Mouse (Mus musculus) liver, embryonic 13.5 days (tissue): ENCODE data around the gene Ier3. TPM values are rescaled to one million over a fixed set of nuclear protein-coding genes. Genes with fewer than 3 reads are reported as not detected.

Experiments
- ATAC-seq: fragments of 200-750 bp; cut with Nextera tagmentation; 2 replicates; pipeline ENCODE4 v1.8.0; 2017; ENCODE audit warnings: low read depth, mild to moderate bottlenecking, moderate number of reproducible peaks, moderate library complexity
- DNase-seq: peaks from one replicate; pipeline ENCODE4 v3.0.0; 2022
- H3K27ac ChIP-seq: fragments of 300-500 bp; sonication (generic); 2 replicates; pipeline ENCODE4 v1.5.1; 2015; ENCODE audit warnings: moderate library complexity, mild to moderate bottlenecking, inconsistent platforms
- H3K27me3 ChIP-seq: fragments of 300-500 bp; sonication (generic); 2 replicates; pipeline ENCODE4 v1.6.1; 2015; ENCODE audit warnings: mild to moderate bottlenecking, inconsistent platforms
- H3K36me3 ChIP-seq: fragments of 300-500 bp; sonication (generic); 2 replicates; pipeline ENCODE4 v1.6.1; 2015; ENCODE audit warnings: mild to moderate bottlenecking, inconsistent platforms
- H3K4me1 ChIP-seq: fragments of 300-500 bp; sonication (generic); replicated peaks from 2 replicates; pipeline ENCODE4 v1.6.1; 2015; ENCODE audit warnings: inconsistent platforms
- H3K4me2 ChIP-seq: fragments of 300-500 bp; sonication (generic); 2 replicates; pipeline ENCODE4 v1.6.1; 2015; ENCODE audit warnings: inconsistent platforms, mild to moderate bottlenecking, moderate library complexity
- H3K4me3 ChIP-seq: fragments of 300-500 bp; sonication (generic); replicated peaks from 2 replicates; pipeline ENCODE4 v1.5.1; 2015; ENCODE audit warnings: mild to moderate bottlenecking, inconsistent platforms
- H3K9ac ChIP-seq: fragments of 300-500 bp; sonication (generic); 2 replicates; pipeline ENCODE4 v1.6.1; 2015; ENCODE audit warnings: mild to moderate bottlenecking, inconsistent platforms
- H3K9me3 ChIP-seq: fragments of 300-500 bp; sonication (generic); replicated peaks from 2 replicates; pipeline ENCODE4 v1.6.1; 2016; ENCODE audit warnings: inconsistent platforms
- WGBS: fragments of 180-500 bp; shearing (Covaris S2); methylation state at CpG from one replicate; pipeline ENCODE4 v1.1.7; 2015; ENCODE audit not compliant: insufficient replicate concordance; 5-methylcytosine and 5-hydroxymethylcytosine counted together
- polyA plus RNA-seq: library from polyadenylated mRNA; unstranded; fragments of >200 nt; fragmentation: Nextera tagmentation; extraction: Ambion mirVana; gene quantifications from 2 replicates; pipeline ENCODE4 v1.2.1, GENCODE M21; 2015

The Ier3 gene
- polyA plus RNA-seq, 1 experiment from 2014 or later: 21.6 TPM

- H3K4me3 ChIP-seq: no peak overlapping the region
- H3K4me1 ChIP-seq: peaks cover 29% of the 10 kb centered on the region
- H3K9ac ChIP-seq: no peak overlapping the region
- no peak overlapping the region for H3K4me2 ChIP-seq
- no peaks in the 10 kb centered on the region for H3K36me3 ChIP-seq
- H3K9me3 ChIP-seq: no peaks in the 10 kb centered on the region
- DNase-seq: no peak
- WGBS: 43% methylated on average over 3 of the region's 3 CpGs
- H3K27ac ChIP-seq: no peak overlapping the region
- ATAC-seq: no peak
- 0 out of 2 replicates have a peak, but pooled peaks cover 3% of the 10 kb centered on the region for H3K27me3 ChIP-seq
Observed at GRCm38 (mm10) chr17:35788025-35788424, 33.5 kb upstream of the Ier3 start.

DNA sequence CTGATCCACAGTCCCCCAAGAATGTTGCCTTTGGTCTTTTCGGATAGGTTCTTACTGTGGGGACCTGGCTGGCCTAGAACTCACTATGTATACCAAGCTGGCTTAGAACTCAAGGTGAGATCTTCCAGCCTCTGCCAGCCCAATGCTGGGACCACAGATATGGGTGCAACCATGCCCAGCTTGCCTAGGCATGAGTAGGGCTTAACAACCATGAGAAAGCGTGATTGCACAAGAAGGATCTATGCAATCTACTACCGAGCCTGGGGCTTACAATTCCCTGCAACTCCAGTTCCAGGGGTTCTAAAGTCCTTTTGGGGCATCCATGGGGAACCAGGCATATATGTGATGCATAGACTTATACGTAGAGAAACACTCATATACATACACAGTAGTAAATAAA is 30.6 kb upstream of the Ier3 start:
- no peaks in the 10 kb centered on the region for H3K9me3 ChIP-seq
- ATAC-seq: no peak
- DNase-seq: no peak
- H3K4me2 ChIP-seq: no peak overlapping the region
- H3K4me3 ChIP-seq: no peak overlapping the region
- WGBS: 74% methylated on average over 4 of the region's 4 CpGs
- 0 out of 2 replicates have a peak, but pooled peaks cover 3% of the 10 kb centered on the region for H3K27me3 ChIP-seq
- no peak overlapping the region for H3K27ac ChIP-seq
- H3K36me3 ChIP-seq: no peaks in the 10 kb centered on the region
- H3K9ac ChIP-seq: no peak overlapping the region
- peaks cover 24% of the 10 kb centered on the region for H3K4me1 ChIP-seq

DNA sequence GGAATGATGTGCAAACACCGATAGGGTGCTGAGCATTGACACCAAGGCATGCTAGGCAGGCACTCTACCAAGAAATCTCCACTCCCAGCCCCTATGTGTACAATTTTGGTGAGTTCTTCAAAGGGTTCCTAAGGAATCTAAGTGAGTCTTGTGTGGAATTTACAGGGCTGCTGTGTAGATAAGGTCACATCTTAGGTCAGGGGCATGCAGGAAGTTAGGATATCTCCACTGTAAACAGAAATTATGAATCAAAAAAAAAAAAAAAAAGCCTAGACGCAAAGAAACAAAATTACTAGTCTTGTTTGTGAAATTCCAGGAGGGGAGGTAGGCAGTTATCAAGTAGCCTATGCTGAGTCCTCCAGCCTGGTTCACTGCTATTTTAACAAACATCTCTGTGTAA is 28.6 kb upstream of the Ier3 start:
- Histone ChIP-seq H3K4me3 (no peak overlapping the region), H3K27me3 (0 out of 2 replicates have a peak, but pooled peaks cover 3% of the 10 kb centered on the region), H3K9me3 (no peaks in the 10 kb centered on the region), H3K4me2 (no peak overlapping the region), H3K36me3 (no peaks in the 10 kb centered on the region), H3K4me1 (peaks cover 31% of the 10 kb centered on the region), H3K9ac (no peak overlapping the region), H3K27ac (0 out of 2 replicates have a peak overlapping the region, but pooled peaks have one; percentile 3)
- ATAC-seq: no peak
- 44% methylated on average over 2 of the region's 2 CpGs for WGBS
- no peak for DNase-seq

- Histone ChIP-seq H3K36me3 (no peaks in the 10 kb centered on the region), H3K4me1 (peaks cover 31% of the 10 kb centered on the region), H3K27me3 (no peaks in the 10 kb centered on the region), H3K9ac (0 out of 2 replicates have a peak overlapping the region, but pooled peaks have one; percentile 17), H3K27ac (peak overlapping the region; percentile 58), H3K9me3 (no peaks in the 10 kb centered on the region), H3K4me3 (no peak overlapping the region), H3K4me2 (no peak overlapping the region)
- DNase-seq (no peak), ATAC-seq (peak; percentile 73)
- 7% methylated on average over 2 of the region's 2 CpGs for WGBS
Observed at GRCm38 (mm10) chr17:35795099-35795498, 26.4 kb upstream of the Ier3 start.

- peaks cover 31% of the 10 kb centered on the region for H3K4me1 ChIP-seq
- H3K9me3 ChIP-seq: no peaks in the 10 kb centered on the region
- no peaks in the 10 kb centered on the region for H3K27me3 ChIP-seq
- peak overlapping the region; percentile 47; the same call in 1 of the 2 replicates for H3K27ac ChIP-seq
- H3K36me3 ChIP-seq: no peaks in the 10 kb centered on the region
- H3K9ac ChIP-seq: 0 out of 2 replicates have a peak overlapping the region, but pooled peaks have one; percentile 17
- WGBS: 66% methylated on average over 6 of the region's 6 CpGs
- ATAC-seq (no peak), DNase-seq (no peak)
- no peak overlapping the region for H3K4me2 ChIP-seq
- H3K4me3 ChIP-seq: no peak overlapping the region
Observed at GRCm38 (mm10) chr17:35795656-35796055, 25.8 kb upstream of the Ier3 start.

DNA sequence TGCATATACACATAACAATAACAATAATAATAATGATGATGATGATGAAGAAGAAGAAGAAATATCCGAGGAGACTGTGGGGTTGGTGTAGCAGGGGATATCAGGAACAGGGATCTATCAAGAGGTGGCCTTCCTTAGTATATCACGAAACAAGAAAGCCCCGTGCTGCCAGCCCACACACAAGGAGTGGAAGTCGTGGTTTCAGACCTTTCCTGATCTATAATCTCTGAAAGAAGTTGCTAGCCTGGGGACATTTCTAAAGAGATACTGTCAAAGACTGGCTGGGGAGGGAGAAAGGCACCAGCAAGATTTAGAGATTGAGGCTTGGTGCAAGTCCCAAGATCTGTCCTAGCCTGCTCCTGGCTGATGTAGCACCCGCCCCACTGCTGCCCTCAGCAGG is 24.6 kb upstream of the Ier3 start:
- DNase-seq: no peak
- H3K36me3 ChIP-seq: no peaks in the 10 kb centered on the region
- peaks cover 34% of the 10 kb centered on the region for H3K4me1 ChIP-seq
- H3K4me2 ChIP-seq: no peak overlapping the region
- H3K4me3 ChIP-seq: no peak overlapping the region
- no peaks in the 10 kb centered on the region for H3K27me3 ChIP-seq
- no peaks in the 10 kb centered on the region for H3K9me3 ChIP-seq
- no peak overlapping the region for H3K9ac ChIP-seq
- 16% methylated on average over 5 of the region's 5 CpGs for WGBS
- peak overlapping the region; percentile 0; the same call in 1 of the 2 replicates for H3K27ac ChIP-seq
- no peak for ATAC-seq

DNA sequence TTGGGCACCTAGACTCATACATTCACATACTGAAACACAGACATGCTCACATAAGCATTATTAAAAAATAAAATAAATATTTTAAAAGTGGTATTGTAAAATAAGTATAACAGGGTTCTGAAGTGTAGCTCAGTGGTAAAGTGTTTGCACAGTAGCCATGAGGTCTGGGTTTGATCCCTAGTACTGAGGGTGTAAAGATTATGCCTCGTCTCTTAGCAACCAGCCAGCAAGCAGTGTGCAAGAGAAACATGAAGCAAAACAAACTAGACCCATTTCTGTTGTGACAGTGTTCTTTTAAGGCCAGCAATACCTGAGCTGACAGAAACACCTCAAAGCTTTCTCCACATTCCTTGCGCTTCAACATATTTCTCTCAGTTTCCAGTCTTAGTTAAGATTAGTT is 20.6 kb upstream of the Ier3 start:
- H3K36me3 ChIP-seq: no peaks in the 10 kb centered on the region
- no peaks in the 10 kb centered on the region for H3K27me3 ChIP-seq
- no peaks in the 10 kb centered on the region for H3K9me3 ChIP-seq
- ATAC-seq (no peak), DNase-seq (no peak)
- H3K4me2 ChIP-seq: no peak overlapping the region
- no peak overlapping the region for H3K9ac ChIP-seq
- peaks cover 15% of the 10 kb centered on the region for H3K4me1 ChIP-seq
- H3K27ac ChIP-seq: no peak overlapping the region
- WGBS: 57% methylated on average over 2 of the region's 2 CpGs
- H3K4me3 ChIP-seq: no peak overlapping the region

- no peak overlapping the region for H3K4me2 ChIP-seq
- H3K27me3 ChIP-seq: no peaks in the 10 kb centered on the region
- no peak overlapping the region for H3K4me3 ChIP-seq
- DNase-seq (no peak), ATAC-seq (no peak)
- no peak overlapping the region for H3K27ac ChIP-seq
- 64% methylated on average over 6 of the region's 6 CpGs for WGBS
- 0 out of 2 replicates have a peak, but pooled peaks cover 3% of the 10 kb centered on the region for H3K4me1 ChIP-seq
- no peaks in the 10 kb centered on the region for H3K36me3 ChIP-seq
- H3K9me3 ChIP-seq: no peaks in the 10 kb centered on the region
- H3K9ac ChIP-seq: no peak overlapping the region
Observed at GRCm38 (mm10) chr17:35803020-35803419, 18.5 kb upstream of the Ier3 start.

- DNase-seq: no peak
- Histone ChIP-seq H3K27ac (no peak overlapping the region), H3K36me3 (no peaks in the 10 kb centered on the region), H3K4me2 (no peak overlapping the region), H3K4me3 (no peak overlapping the region), H3K27me3 (no peaks in the 10 kb centered on the region), H3K9ac (no peak overlapping the region), H3K4me1 (0 out of 2 replicates have a peak, but pooled peaks cover 3% of the 10 kb centered on the region), H3K9me3 (no peaks in the 10 kb centered on the region)
- WGBS: 57% methylated on average over 4 of the region's 4 CpGs
- no peak for ATAC-seq
Observed at GRCm38 (mm10) chr17:35803858-35804399, 17.6 kb upstream of the Ier3 start.

DNA sequence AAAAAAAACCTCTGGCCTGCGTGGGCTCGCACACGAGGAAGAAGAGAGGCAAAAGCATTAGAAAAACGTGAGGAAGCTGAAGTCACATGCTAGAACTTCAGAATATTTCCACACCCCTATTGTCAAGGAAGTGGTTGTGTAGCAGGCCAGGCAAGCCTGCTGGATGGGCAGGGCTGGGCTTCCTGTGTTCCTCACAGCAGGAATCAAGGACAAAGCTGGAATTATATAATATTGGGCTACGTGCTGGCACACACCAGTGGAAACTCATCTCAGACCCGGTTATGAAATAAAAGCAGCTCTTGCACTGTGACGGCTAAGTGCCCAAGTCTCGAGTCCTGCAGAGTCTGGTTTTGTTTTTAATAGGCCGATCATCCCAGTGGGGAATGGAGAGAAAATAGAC is 13.4 kb upstream of the Ier3 start:
- 54% methylated on average over 9 of the region's 9 CpGs for WGBS
- H3K4me1 ChIP-seq: peaks cover 14% of the 10 kb centered on the region
- H3K9ac ChIP-seq: no peak overlapping the region
- no peak overlapping the region for H3K4me3 ChIP-seq
- no peak overlapping the region for H3K4me2 ChIP-seq
- H3K9me3 ChIP-seq: no peaks in the 10 kb centered on the region
- no peak overlapping the region for H3K27ac ChIP-seq
- DNase-seq (no peak), ATAC-seq (no peak)
- no peaks in the 10 kb centered on the region for H3K27me3 ChIP-seq
- no peaks in the 10 kb centered on the region for H3K36me3 ChIP-seq

GRCm38 (mm10) chr17:35809395-35809794 is 12.1 kb upstream of the Ier3 start:
- peaks cover 26% of the 10 kb centered on the region for H3K4me1 ChIP-seq
- no peak overlapping the region for H3K27ac ChIP-seq
- H3K4me2 ChIP-seq: no peak overlapping the region
- no peaks in the 10 kb centered on the region for H3K9me3 ChIP-seq
- no peak for DNase-seq
- no peaks in the 10 kb centered on the region for H3K36me3 ChIP-seq
- H3K4me3 ChIP-seq: no peak overlapping the region
- H3K9ac ChIP-seq: no peak overlapping the region
- ATAC-seq: no peak
- whole genome bisulfite sequencing: 82% methylated on average over 11 of the region's 11 CpGs
- H3K27me3 ChIP-seq: no peaks in the 10 kb centered on the region
